Mouse (Mus musculus) skeletal muscle tissue, adult 2 months (tissue): ENCODE measurements around the gene Adgre1.
"Not testable (repeated sequence)": the region's sequence is repeated elsewhere in the genome, so short reads cannot be mapped to it uniquely, and the experiment has no call there.

Experiments used
- DNase-seq: peaks from one replicate; pipeline ENCODE4 v3.0.0-alpha.2; 2012; ENCODE audit warnings: low read depth, low spot score

Gene Adgre1

DNA sequence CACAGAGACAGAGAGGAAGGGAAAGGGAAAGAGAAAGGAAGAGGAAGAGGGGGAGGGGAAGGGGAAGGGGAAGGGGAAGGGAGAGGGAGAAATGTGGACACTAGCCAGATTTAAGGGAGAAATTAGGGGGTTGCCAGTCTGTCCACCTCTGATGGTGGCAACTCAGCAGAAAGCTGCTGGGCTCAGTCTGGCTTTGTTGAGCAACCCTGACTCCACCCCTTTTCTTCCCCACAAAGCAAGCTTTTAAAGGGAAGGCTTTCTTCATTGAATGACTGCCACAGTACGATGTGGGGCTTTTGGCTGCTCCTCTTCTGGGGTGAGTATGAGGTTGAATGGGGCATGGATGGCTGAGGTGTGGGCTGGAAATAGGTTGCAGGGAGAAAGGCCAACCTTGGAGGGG lies at the start of gene Adgre1:
Adgre1 (plus strand) TSS at position 251 of the 400 bp plus-strand sequence.
- DNase-seq, result no peak

DNA sequence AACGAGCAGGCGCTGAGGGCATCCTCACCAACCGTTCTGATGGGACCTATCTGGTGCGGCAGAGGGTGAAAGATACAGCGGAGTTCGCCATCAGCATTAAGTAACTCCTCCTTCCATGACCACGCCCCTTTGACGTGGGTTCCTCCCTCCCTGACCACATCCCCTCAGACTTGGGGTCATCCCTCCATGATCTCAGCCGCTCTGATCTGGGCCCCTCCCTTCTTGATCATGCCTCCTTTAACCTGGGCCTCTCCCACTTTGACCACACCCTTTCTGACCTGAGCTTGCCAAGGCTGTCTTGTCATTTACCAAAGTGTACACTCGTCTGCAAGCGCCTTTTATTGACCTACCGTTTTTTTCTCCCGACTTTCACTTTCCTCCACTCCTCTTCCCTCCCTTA lies 46.7 kb upstream of the Adgre1 start:
- DNase-seq, result no peak

DNA sequence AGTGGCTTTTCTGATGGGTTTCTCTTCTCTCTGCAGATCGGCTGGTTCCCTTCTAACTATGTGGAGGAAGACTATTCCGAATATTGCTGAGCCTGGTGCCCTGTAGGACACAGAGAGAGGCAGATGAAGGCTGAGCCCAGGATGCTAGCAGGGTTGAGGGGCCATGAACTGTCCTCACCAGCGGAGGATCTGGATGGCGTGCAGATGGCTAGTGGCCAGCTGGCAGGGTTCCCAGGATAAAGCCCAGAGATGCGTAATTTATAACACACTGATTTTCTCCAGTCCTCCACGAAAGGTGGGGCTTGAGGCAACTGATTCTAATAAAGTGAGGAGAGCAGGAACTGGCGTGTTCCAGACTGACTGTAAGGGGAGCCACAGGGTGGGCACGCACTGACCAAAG lies 30.9 kb upstream of the Adgre1 start:
- DNase-seq, result no peak

DNA sequence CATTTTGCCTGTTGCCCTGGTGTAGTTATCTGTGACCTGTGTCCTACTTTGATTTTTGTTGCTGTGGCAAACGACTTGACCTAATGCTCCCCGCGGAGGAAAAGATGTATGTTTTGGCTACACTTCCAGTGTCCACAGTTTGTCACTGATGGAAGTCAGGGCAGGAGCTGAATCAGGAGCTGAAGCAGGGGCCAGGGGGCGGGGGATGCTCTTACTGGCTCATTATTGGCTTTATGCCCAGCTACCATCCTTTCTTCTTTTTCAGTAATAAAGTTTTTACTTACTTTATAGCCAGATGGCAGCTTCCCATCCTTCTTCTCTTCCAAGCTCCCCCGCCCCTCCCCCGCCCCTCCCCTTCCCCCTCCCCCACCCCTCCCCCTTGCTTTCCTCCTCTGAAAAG lies 29.5 kb upstream of the Adgre1 start:
- DNase-seq, result no peak

DNA sequence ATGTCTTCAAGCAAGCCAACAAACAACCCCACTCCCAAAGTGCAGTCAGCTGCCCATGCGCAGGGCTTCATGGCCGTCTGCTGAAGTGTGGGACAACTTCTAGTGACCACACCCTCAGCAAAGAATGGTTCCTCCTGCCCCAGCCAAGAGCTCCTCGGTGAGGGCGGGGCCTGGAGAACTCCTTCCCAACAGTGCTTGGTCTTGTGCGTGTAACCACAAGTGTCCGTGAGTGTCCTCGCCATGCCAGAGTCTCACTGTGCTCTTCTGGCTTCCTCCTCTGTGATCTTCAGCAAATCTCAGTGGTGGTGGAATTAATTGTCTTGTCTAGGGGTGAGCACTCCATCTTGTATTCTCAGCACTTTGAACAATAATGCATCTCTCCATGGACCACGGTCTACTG lies 27.5 kb upstream of the Adgre1 start:
- DNase-seq, result no peak

DNA sequence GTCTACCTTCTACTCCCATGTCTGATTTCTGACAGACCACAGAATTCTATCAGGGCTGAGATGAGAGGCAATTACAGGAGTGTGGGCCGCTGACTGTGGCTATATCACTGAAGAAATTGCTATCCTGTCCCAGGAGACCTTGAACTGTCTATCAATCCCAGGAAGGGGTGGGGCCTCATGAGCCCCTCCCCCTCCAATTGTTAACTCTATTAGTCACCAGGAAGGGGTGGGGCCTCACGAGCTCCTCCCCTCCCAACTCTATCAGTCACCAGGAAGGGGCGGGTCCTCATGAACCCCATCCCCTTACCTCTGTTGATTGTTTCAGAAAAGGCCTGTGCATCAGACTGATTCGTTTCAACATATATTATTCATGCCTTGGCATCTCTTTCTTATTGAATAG lies 26.2 kb upstream of the Adgre1 start:
- no peak for DNase-seq

DNA sequence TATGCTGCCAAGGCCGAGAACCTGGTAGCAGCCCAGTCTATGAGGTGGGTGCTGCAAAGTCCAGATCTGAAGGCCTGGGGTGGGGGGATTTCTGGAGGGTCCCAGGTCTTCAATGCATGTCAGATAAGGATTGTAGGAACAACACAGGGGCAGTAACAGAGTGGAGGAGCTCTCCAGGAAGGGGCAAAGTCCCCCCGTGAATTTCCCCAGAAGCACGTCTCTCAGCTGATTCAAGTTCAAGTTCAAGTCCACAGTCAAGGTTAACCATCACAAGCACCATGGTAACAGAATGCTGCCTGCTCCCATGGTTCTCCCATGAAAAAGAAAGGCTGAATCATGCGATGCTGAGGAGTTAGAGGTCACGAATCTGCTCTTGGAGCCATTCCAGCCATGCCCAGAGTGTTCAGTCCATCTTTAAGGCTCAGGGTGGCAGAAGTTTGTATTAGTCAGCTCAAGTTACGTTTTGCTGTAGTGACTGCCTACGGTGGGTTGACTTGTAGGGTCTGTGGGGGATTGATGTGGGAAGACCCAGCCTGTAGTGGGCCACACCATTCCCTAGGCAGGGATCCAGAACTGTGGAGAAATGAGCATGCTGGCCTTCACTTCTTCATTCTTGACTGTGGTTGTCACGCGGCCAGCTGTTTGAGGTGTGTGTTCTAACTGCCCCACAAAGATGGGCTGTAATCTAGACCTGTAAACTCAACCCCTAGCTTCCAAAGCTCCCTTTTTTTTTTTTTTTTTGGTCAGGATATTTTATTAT lies 24.3 kb upstream of the Adgre1 start:
- no peak for DNase-seq

DNA sequence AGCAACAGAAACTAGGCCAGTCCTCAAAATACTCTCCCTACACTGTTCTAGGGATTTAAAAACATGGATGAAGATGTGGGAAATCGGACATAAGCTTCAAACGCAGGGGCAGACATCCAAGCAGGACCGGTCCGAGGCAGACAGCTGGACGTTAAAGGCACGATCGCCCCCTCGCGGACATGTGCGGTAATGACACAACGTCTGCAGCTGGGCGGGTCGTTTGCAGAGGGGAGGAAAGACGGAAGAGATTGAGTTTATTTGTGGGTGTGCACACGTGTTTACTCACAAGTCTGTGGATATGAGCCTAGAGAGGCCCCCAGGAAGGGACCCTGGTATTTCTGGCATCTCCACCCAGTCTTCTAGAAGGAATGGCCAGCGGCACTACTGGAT lies 23.7 kb upstream of the Adgre1 start:
- peak; percentile 60 for DNase-seq

DNA sequence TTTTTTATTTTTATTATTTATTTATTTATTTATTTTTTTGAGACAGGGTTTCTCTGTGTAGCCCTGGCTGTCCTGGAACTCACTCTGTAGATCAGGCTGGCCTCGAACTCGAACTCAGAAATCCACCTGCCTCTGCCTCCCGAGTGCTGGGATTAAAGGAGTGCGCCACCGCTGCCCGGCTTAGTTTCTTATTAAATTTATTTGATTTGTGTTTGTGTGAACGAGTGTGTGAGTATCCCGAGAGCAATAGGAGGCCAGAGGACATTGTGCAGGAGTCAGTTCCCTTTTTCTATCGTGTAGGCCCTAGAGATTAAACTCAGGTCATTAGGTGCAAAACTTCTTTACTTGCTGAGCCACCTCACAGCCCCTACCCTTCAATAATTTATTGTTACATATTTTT lies 23.3 kb upstream of the Adgre1 start:
- not testable (repeated sequence) for DNase-seq

DNA sequence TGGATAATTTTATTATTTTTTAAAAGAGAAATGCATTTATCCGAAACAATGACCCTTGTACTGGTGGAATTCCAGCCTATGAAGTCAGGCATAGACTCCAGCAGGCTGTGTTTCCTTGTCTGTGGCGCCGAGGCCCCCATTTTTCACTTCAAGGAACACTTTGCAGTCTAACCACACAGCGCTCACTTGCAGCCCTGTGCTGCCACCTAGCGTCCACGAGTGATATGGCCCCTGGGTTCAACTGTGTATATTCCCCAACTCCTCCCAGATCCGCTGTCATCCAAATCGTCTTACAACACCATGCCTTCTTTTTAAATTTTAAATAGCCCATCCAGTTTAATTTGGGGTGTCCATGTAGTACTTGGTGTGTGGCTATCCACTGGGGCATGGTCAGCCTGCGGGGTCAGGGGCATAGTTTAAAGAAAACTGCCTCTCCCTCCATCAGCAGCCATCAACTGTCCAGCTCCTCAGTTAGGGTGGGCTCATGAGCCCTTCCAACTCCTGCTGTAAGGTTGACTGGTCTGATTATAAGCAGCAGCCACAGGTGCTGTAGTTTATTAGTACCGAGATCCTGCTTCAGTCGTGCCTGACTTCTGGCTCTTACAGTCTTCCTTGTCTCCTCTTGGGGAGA lies 22.7 kb upstream of the Adgre1 start:
- peak; percentile 76 for DNase-seq

DNA sequence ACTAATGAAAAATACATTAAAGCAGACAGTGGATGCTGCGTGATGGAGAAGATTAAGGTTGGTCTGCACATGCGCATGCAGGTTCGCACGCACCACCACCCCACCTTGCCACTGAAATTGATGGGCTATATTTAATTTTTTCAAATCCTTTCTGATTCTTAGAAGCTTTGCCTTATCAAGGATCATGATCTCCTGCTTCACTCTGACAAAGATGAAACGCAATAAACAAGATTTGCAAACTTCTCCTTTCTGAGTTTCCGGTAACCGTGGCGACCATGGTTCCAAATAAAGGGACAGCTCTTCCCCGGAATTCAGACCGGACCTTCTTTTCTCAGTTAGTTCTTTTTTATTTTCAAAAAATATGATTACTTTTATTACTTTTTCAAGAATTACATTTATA lies 20.5 kb upstream of the Adgre1 start:
- DNase-seq, result no peak

DNA sequence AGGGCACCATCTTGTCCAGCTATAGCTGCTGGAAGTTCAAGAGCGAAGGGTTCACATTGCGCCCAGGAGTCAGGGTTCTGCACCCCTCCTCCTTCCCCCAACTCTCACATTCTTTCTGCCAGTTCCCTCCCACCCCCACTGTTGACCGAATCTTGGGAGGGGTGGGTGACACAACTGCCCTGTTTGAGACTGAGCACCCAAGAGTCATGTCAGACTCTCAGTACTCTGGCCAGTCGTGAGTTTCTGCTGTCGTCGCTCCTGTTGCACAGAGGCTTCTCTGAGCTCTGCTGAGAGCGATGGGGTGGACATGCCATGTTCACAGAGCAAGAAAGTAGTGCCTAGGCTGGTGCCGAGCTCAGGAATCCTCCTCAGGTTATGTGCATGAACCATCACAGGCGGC lies 19.2 kb upstream of the Adgre1 start:
- no peak for DNase-seq

DNA sequence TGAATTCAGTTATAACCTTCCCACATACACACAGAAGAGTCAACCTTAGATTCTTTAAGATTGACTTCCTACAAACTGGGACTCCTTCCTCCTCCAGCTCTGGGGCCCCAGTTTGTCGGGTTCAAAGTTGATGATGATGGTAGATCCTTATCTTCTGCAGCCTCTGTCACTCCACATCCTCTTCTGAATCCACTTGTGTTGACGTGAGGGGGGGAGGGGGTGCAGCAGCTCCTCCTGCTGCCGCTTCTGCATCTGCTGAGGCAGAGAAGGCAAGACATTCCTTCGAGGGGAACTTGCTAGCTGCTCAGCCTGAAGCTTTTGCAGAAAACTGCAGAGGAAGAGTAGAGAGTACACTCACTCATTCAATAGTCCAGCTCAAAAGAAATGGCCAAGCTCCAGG lies 16.9 kb upstream of the Adgre1 start:
- DNase-seq, result no peak

DNA sequence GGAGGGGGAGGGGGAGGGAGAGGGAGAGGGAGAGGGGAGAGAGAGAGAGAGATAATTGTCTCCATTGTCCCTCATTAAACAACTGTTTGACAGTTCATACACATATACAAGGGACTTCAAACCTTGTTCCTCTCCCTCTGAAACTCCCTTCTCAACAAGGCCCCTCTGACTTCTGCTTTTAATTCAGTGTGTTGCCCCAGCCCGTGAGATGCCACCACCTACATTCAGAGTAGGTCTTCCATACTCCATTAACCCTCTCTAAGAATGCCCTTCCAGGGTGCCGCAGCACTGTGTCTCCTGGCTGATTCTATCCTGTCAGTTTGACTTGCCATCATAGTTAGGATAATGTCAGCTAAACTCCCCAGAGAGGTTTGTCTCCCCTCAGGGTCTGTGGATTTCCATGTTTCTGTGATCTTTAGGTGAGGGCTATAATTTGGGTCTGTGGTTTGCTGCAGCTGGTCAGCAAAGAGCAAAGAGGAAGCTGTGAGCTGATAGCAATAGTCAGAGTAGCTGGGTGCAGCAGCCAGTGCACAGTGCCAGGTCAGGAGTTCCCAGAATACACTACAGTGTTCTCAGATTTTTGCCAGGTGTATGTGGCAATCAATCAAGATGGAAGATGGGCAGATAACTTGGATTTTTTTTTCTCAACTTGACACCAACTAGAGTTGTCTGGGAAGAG lies 14.3 kb upstream of the Adgre1 start:
- no peak for DNase-seq

DNA sequence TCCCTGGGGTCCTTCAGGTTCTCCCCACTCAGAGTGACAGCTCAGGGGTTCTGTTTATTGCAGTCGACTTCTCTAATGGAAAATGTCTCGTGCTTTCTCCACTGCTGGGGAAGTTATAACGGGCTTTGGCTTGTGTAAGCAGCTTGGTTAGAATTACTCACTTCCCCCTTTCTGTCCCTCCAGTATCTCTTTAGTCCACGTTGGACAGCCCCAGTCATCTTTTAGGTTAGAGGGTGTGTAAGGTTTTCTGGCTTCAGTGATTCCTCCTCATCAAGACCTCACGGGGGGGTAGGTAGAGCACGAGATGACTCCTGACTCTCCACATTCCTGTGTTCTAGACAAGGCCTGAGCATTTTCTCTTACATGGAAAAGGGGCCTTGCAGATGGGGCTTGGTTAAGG lies 11.5 kb upstream of the Adgre1 start:
- peak; percentile 27 for DNase-seq

DNA sequence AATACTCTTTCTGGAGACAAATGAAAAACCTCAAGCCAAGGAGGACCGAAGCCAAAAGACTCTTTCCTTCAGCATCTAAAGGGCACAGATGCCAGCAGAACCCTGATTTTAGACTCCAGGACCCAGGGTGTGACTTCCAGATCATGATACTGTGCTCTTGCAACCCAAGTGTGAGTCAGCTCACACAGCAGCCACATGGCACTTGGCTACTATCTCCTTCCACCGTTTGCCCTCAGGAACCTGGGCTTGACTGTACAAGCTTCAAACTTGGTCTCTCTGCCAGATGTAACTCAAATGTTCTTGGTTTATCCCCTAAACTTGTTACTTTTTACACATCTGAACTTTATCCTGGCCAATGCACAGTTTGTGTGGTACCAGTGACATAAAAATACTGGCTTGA lies 10.7 kb upstream of the Adgre1 start:
- no peak for DNase-seq

DNA sequence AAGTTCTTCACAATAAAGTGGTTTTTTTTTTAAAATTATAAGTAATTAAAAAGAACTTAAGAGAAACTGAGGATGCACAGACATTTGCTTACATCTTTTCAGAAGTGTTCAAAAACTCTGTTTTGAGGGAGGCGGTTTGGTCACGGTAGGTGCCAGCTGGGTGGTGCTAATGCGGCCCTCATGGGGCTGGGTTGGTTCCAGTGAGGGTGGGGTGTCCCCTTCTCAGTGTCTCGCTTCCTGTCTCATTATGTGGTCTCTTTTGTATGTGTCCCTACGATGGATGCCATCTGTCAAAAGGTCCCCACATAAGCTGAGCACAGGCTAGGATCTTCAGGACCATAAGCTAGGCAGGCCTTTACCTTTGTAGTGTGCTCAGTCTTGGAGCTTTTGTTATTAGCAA lies 9.4 kb upstream of the Adgre1 start:
- no peak for DNase-seq

DNA sequence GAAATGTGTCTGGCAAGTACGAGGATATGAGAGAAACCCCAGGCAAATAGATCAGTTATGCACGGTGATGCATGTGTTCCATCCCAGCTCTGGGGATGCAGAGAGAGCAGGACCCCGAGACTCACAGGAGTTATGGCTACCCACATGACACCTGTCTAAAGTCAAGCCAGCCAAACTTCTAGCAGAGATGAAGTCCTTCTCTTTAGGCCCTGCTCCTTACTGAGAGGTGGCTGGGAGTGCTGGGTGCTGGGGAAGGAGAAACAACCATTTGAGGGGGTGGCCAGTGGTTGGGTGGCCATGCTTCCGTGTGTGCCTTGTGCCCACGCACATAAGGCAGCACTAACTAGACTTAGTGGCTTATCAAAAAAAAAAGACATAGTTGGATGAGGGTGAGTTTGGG lies 8.3 kb upstream of the Adgre1 start:
- no peak for DNase-seq

DNA sequence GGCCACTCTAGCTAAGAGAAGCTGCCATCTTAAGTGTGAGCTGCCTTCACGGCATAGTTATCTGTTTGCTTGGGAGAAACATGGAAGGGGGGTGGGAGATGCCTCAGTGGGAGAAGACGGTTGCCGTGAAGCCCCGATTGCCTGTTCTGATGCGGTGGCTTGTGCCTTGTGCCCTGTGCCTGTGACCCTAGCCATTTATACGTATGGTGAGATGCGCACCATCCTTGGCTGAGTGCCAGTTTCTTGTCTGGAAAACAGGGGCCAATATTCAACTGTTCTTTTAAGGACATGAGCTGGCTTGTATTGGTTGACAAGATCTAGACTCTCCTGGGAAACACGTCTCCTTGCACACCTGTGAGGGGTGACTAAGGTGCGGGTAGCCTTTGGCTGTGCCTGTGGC lies 7.4 kb upstream of the Adgre1 start:
- no peak for DNase-seq

DNA sequence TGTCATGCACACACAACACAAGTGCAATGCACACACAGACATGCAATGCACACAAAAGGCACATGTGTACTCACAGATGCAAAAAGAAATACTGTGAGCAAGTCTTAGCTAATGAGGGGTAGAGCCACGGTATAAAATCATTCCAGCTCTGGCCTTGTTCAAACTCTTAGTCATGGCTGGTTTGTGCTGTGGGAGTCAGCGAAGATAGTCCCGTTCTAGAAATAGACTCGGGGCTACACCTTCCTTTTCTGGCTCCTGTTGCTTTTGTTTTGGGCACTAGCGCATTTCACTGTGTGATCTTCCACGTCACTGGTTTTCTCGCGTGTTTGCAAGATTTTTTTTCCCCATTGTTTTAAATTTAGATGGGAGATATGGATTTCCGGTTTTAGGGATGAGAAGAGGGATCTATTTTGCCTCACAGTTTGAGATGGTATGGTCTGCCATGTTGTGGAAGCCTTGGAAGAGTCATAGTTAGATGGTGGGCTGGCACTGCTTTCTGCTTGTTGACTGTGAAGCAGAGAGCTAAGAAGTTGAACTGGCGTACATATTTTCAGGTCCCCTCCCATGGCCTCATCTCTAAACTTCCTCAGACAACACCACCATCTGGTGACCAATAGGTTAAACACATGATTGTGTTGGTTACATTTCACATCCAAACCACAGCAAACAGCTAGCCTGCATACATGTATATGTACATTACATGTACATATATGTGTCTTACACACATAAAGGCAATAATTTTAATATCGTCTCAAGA lies 1.2 kb downstream of the Adgre1 start:
- DNase-seq, result no peak
